Mouse (Mus musculus) activated CD4-positive, CD25-positive, alpha-beta regulatory T cell, adult 4 months (primary cell): ENCODE data around the gene Tsga8. TPM values are rescaled to one million over a fixed set of nuclear protein-coding genes. Genes with fewer than 3 reads are reported as not detected.

Source experiments
- ATAC-seq: one replicate; pipeline ENCODE4 v1.8.0; 2017
- polyA plus RNA-seq, 2 experiments: library from polyadenylated mRNA; unstranded; fragments of 100-300 nt; shearing (Covaris generic); gene quantifications; one replicate each; pipeline ENCODE4 v1.2.1; 2017

Gene Tsga8
- not detected for polyA plus RNA-seq

DNA sequence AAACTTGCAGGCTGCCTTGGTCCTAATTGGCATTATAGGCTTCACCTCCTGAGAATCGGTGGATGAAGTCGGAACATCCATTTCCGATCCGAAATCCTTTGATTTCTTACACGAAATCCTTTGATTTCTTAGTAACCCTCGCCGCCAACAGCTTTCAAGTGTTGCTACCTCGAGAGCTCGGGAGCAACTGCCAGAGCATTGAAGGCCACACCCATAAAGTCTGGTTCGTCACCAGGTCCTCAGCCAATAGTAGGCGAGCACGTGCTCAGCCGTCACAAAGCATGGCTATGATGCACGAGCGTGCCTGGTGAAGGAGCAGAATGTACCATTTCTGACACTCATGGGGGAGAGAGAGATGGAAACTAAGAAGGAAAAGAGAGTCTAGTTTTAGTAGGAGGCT, at the start of gene Tsga8:
Gene Tsga8, minus strand, starts transcription at position 327 of the 400 bp plus-strand sequence.
- ATAC-seq: no peak
